Mouse (Mus musculus) lung, embryonic 14.5 days (tissue): ENCODE measurements at regions not wholly inside any gene's neighbourhood (a gene's known extent, or its start where the extent isn't known, plus 50 kb on each side); places are given as distances from the start of the nearest gene placed in this dataset.

ENCODE experiments used
- ATAC-seq: fragments of 200-750 bp; cut with Nextera tagmentation; 2 replicates; pipeline ENCODE4 v1.8.0; 2017; ENCODE audit warnings: mild to moderate bottlenecking, moderate TSS enrichment, moderate library complexity; ENCODE audit not compliant: insufficient read depth
- DNase-seq: peaks from one replicate; pipeline ENCODE4 v3.0.0-alpha.2; 2015
- H3K27ac ChIP-seq: fragments of 300-500 bp; sonication (generic); 2 replicates; pipeline ENCODE4 v1.5.1; 2014; ENCODE audit warnings: low read depth, mild to moderate bottlenecking, moderate library complexity
- H3K27me3 ChIP-seq: fragments of 300-500 bp; sonication (generic); 2 replicates; pipeline ENCODE4 v1.6.1; 2014; ENCODE audit warnings: low read length, control low read depth; ENCODE audit not compliant: insufficient read depth
- H3K36me3 ChIP-seq: fragments of 300-500 bp; sonication (generic); 2 replicates; pipeline ENCODE4 v1.6.1; 2014; ENCODE audit warnings: control low read depth; ENCODE audit not compliant: insufficient read depth
- H3K4me1 ChIP-seq: fragments of 300-500 bp; sonication (generic); 2 replicates; pipeline ENCODE4 v1.6.1; 2014; ENCODE audit warnings: antibody characterized with exemption, control low read depth; ENCODE audit not compliant: insufficient read depth
- H3K4me2 ChIP-seq: fragments of 300-500 bp; sonication (generic); 2 replicates; pipeline ENCODE4 v1.6.1; 2014; ENCODE audit warnings: mild to moderate bottlenecking
- H3K4me3 ChIP-seq: fragments of 300-500 bp; sonication (generic); 2 replicates; pipeline ENCODE4 v1.5.1; 2014; ENCODE audit warnings: low read depth, low read length
- H3K9ac ChIP-seq: fragments of 300-500 bp; sonication (generic); 2 replicates; pipeline ENCODE4 v1.6.1; 2014
- H3K9me3 ChIP-seq: fragments of 300-500 bp; sonication (generic); 2 replicates; pipeline ENCODE4 v1.6.1; 2016; ENCODE audit warnings: low read depth, low read length, control low read depth
- CTCF ChIP-seq: IDR thresholded peaks from 2 replicates; pipeline ENCODE4 v1.5.1; 2016; ENCODE audit warnings: antibody characterized with exemption, low read depth
- WGBS: fragments of 180-500 bp; shearing (Covaris S2); extraction: QIAGEN DNeasy Blood & Tissue Kit; methylation state at CpG from one replicate; pipeline ENCODE4 v1.1.7; 2014; 5-methylcytosine and 5-hydroxymethylcytosine counted together

DNA sequence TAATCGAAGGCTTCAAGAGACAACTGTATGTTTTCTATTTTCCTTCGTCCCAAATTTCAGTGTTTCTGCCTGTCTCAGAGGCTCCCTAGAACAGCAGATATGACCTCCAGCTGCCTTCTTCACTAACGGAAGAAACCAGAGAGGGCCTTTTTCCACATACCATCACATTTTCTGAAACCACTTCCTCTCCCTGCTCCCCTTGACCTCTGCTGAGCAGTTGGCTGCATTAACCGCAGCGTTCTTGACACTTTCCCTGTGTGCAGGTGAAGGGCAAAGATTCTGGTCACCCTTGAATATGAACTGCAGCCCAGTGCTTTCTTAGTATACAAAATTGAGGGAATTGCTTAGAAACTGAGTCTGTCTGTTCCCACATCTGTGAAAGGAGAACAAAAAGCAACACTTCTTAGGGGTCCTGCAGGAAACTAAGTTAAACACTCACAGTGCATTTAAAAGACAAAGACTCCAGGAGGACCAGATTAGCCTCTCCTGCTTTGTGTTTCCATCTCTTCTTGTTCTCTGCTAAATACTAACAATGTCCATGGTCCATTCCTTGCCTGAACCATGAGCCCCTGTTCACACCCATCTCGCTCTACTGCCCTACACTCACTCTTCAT is 98.4 kb downstream of the Akap11 start:
- WGBS, result 38% methylated on average over 6 of the region's 6 CpGs

DNA sequence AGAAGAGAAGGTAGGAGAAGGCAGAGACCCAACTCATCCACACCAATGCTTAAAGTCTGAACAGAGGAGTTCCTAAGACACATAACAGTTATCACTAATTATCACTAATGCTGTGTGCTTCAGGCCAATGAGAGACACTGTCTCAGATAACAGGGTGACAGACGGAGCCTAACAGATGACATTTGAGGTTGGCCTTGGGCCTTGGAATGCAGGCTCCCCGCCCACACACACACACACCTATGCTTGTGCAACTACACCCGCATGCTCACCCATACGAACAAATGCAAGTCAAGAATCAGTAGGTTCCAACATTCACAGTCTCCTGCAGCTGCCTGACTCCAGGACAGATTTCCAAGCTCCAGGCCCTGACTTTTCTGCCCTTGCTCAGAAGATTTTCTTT is 100.0 kb downstream of the Akap11 start:
- H3K4me1 ChIP-seq, result no peaks in the 10 kb centered on the region
- 76% methylated on average over 4 of the region's 4 CpGs for WGBS
- H3K4me3 ChIP-seq, result no peak overlapping the region
- H3K27me3 ChIP-seq, result no peaks in the 10 kb centered on the region
- ATAC-seq (no peak), DNase-seq (no peak)
- H3K27ac ChIP-seq, result no peak overlapping the region
- TF ChIP-seq CTCF, result no peak
- no peaks in the 10 kb centered on the region for H3K36me3 ChIP-seq
- no peak overlapping the region for H3K9ac ChIP-seq
- H3K9me3 ChIP-seq, result no peaks in the 10 kb centered on the region
- H3K4me2 ChIP-seq, result no peak overlapping the region

More for the DNA sequence above, 98.4 kb downstream of the Akap11 start:
- no peak overlapping the region for H3K27ac ChIP-seq
- no peak for ATAC-seq
- H3K9me3 ChIP-seq, result no peaks in the 10 kb centered on the region
- no peak for TF ChIP-seq CTCF
- no peak overlapping the region for H3K9ac ChIP-seq
- no peaks in the 10 kb centered on the region for H3K36me3 ChIP-seq
- no peaks in the 10 kb centered on the region for H3K4me1 ChIP-seq
- no peak overlapping the region for H3K4me2 ChIP-seq
- no peak overlapping the region for H3K4me3 ChIP-seq
- no peaks in the 10 kb centered on the region for H3K27me3 ChIP-seq
- no peak for DNase-seq

DNA sequence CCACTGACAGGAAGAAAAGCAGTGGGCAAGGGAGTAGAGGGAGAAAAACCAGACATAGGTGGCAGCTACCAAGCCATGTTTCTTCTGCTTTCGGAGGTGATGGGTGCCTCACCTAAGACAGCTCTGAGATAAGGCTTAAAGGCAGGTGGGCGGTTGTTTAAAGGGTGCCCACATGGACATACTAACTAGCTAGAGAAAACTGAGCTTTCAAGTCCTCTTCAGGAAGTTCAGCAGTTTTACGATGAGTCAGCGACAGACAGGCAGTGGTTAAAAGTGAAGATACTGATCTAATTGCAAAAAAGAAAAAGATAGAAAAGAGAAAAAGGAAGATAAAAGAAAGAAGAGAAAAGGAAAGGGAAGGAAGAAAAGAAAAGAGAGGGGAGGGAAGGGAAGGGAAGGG is 100.6 kb downstream of the Akap11 start:
- H3K4me2 ChIP-seq, result no peak overlapping the region
- no peak overlapping the region for H3K27ac ChIP-seq
- no peaks in the 10 kb centered on the region for H3K9me3 ChIP-seq
- H3K27me3 ChIP-seq, result no peaks in the 10 kb centered on the region
- no peak for DNase-seq
- no peak overlapping the region for H3K9ac ChIP-seq
- no peaks in the 10 kb centered on the region for H3K36me3 ChIP-seq
- WGBS, result 86% methylated on average over 4 of the region's 4 CpGs
- H3K4me3 ChIP-seq, result no peak overlapping the region
- no peaks in the 10 kb centered on the region for H3K4me1 ChIP-seq
- no peak for ATAC-seq
- no peak for TF ChIP-seq CTCF

GRCm38 (mm10) chr14:78435561-78435960 is 101.0 kb downstream of the Akap11 start:
- ATAC-seq (no peak), DNase-seq (no peak)
- H3K4me1 ChIP-seq, result no peaks in the 10 kb centered on the region
- 80% methylated on average over 10 of the region's 10 CpGs for WGBS
- H3K27me3 ChIP-seq, result no peaks in the 10 kb centered on the region
- H3K27ac ChIP-seq, result no peak overlapping the region
- H3K9me3 ChIP-seq, result no peaks in the 10 kb centered on the region
- H3K36me3 ChIP-seq, result no peaks in the 10 kb centered on the region
- H3K4me2 ChIP-seq, result no peak overlapping the region
- H3K4me3 ChIP-seq, result no peak overlapping the region
- H3K9ac ChIP-seq, result no peak overlapping the region
- TF ChIP-seq CTCF, result no peak

DNA sequence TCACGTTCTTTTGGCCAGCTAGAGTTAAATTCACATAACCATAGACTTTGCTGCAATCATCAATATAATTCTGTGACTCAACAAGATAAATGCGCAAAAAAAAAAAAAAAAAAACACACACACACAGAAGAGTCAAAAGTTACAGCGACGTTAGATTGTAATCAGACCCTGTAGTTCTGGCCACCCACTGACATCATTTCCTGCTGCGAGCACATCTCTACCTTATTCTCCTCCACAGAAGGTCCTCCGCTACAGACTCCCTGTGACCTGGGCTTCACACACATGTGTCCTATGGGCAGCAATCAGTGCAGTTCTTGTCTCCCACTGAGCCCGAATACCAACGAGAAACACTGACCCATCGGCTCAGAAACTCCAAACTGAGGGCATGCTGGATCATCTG is 101.9 kb downstream of the Akap11 start:
- TF ChIP-seq CTCF, result no peak
- Histone ChIP-seq H3K36me3 (no peaks in the 10 kb centered on the region), H3K4me3 (no peak overlapping the region), H3K4me2 (no peak overlapping the region), H3K4me1 (no peaks in the 10 kb centered on the region), H3K27ac (no peak overlapping the region), H3K9me3 (no peaks in the 10 kb centered on the region), H3K27me3 (no peaks in the 10 kb centered on the region), H3K9ac (no peak overlapping the region)
- no peak for ATAC-seq
- 81% methylated on average over 9 of the region's 9 CpGs for WGBS
- DNase-seq, result no peak

- Histone ChIP-seq H3K27me3 (no peaks in the 10 kb centered on the region), H3K4me1 (no peaks in the 10 kb centered on the region), H3K9me3 (no peaks in the 10 kb centered on the region), H3K27ac (no peak overlapping the region), H3K4me2 (no peak overlapping the region), H3K9ac (no peak overlapping the region), H3K4me3 (no peak overlapping the region), H3K36me3 (no peaks in the 10 kb centered on the region)
- 81% methylated on average over 4 of the region's 4 CpGs for WGBS
- no peak for DNase-seq
- no peak for ATAC-seq
- peak; percentile 19; the same call in 1 of the 2 replicates for TF ChIP-seq CTCF
These were observed 102.5 kb downstream of the Akap11 start for GRCm38 (mm10) chr14:78434126-78434525.

- no peaks in the 10 kb centered on the region for H3K4me1 ChIP-seq
- no peak overlapping the region for H3K4me3 ChIP-seq
- DNase-seq (no peak), ATAC-seq (no peak)
- H3K4me2 ChIP-seq, result no peak overlapping the region
- no peak overlapping the region for H3K27ac ChIP-seq
- H3K36me3 ChIP-seq, result no peaks in the 10 kb centered on the region
- WGBS, result 63% methylated on average over 4 of the region's 4 CpGs
- H3K27me3 ChIP-seq, result no peaks in the 10 kb centered on the region
- no peak overlapping the region for H3K9ac ChIP-seq
- no peaks in the 10 kb centered on the region for H3K9me3 ChIP-seq
- TF ChIP-seq CTCF, result no peak
These were observed 104.1 kb downstream of the Akap11 start for GRCm38 (mm10) chr14:78432471-78432870.

DNA sequence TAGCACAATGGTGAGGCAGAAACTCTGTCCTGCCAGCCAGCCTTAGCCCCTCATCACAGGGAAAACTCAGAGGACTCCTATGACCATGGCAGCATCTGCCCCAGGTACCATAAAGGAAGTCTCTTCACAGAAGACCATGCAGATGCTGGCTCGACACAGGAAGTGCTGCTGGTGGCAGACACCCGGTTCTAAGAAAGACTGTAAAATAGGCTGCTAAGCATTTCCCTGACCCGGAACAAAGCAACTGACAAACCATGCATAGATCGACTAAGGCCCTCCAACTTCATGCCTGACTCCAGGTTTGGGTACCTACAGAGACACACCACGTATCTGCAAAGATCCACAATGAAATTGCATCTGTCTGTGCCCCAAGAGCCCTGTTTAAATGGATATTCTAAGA is 104.7 kb downstream of the Akap11 start:
- DNase-seq, result no peak
- no peak overlapping the region for H3K9ac ChIP-seq
- 61% methylated on average over 5 of the region's 5 CpGs for WGBS
- TF ChIP-seq CTCF, result no peak
- H3K4me3 ChIP-seq, result no peak overlapping the region
- H3K27ac ChIP-seq, result no peak overlapping the region
- H3K4me2 ChIP-seq, result no peak overlapping the region
- ATAC-seq, result no peak
- H3K9me3 ChIP-seq, result no peaks in the 10 kb centered on the region
- no peaks in the 10 kb centered on the region for H3K4me1 ChIP-seq
- H3K36me3 ChIP-seq, result no peaks in the 10 kb centered on the region
- H3K27me3 ChIP-seq, result no peaks in the 10 kb centered on the region
